Mouse (Mus musculus): ENCODE results near the gene Cdk4.
"Not testable (repeated sequence)": the region's sequence is repeated elsewhere in the genome, so short reads cannot be mapped to it uniquely, and the experiment has no call there.

The Cdk4 gene

GRCm38 (mm10) chr10:127058161-127058560 is 5.2 kb upstream of the Cdk4 start:
- DNase-seq = peak; percentile 81 to 83

- no peak for DNase-seq
These were observed 4.6 kb upstream of the Cdk4 start for GRCm38 (mm10) chr10:127058708-127059107.

- peak in 1 of 2 experiments; percentile 57 for DNase-seq
These were observed 4.0 kb upstream of the Cdk4 start for GRCm38 (mm10) chr10:127059174-127059967.

GRCm38 (mm10) chr10:127059968-127060916 is 3.1 kb upstream of the Cdk4 start, which contains the start of gene March9:
Gene March9 (minus strand): TSS chr10:127060184.
- peak; percentile 85 to 95 for DNase-seq

GRCm38 (mm10) chr10:127061085-127061484 is 2.2 kb upstream of the Cdk4 start:
- peak in 1 of 2 experiments; percentile 30 for DNase-seq

GRCm38 (mm10) chr10:127061513-127061912 is 1.8 kb upstream of the Cdk4 start:
- no peak for DNase-seq

- not testable (repeated sequence) for DNase-seq
These were observed 1.2 kb upstream of the Cdk4 start for GRCm38 (mm10) chr10:127062101-127062500.

GRCm38 (mm10) chr10:127062503-127062902 is 831 bp upstream of the Cdk4 start:
- DNase-seq = no peak

GRCm38 (mm10) chr10:127063913-127064870 is 858 bp downstream of the Cdk4 start:
- peak in 1 of 2 experiments; percentile 50 for DNase-seq

- DNase-seq = peak in 1 of 2 experiments; percentile 73
These were observed 2.6 kb downstream of the Cdk4 start for GRCm38 (mm10) chr10:127065981-127066380.

GRCm38 (mm10) chr10:127066519-127067018 is 3.2 kb downstream of the Cdk4 start:
- no peak for DNase-seq

GRCm38 (mm10) chr10:127068360-127069038 is 5.2 kb downstream of the Cdk4 start:
- DNase-seq = no peak

- DNase-seq = no peak
These were observed 6.2 kb downstream of the Cdk4 start for GRCm38 (mm10) chr10:127069281-127070189.

GRCm38 (mm10) chr10:127070190-127071121 is 7.1 kb downstream of the Cdk4 start, which contains the start of gene Tspan31:
Gene Tspan31 (minus strand): TSS chr10:127070264.
- peak; percentile 96 to 97 for DNase-seq

- no peak for DNase-seq
These were observed 7.9 kb downstream of the Cdk4 start for GRCm38 (mm10) chr10:127071203-127071602.

- DNase-seq = not testable (repeated sequence)
These were observed 8.9 kb downstream of the Cdk4 start for GRCm38 (mm10) chr10:127072270-127072669.

GRCm38 (mm10) chr10:127072969-127073368 is 9.6 kb downstream of the Cdk4 start:
- not testable (repeated sequence) for DNase-seq

GRCm38 (mm10) chr10:127073981-127074380 is 10.6 kb downstream of the Cdk4 start:
- DNase-seq = no peak

- DNase-seq = no peak
These were observed 11.7 kb downstream of the Cdk4 start, which contains the start of gene Agap2 for GRCm38 (mm10) chr10:127075080-127075479. Gene Agap2 (plus strand): TSS chr10:127075284.
